Mouse (Mus musculus) thymus, postnatal 4 days (tissue): ENCODE measurements around the gene Taf3.

ENCODE experiments used
- DNase-seq: peaks from one replicate; pipeline ENCODE4 v3.0.0; 2021

Taf3 gene

GRCm38 (mm10) chr2:10009671-10010254, 38.6 kb downstream of the Taf3 start:
- no peak for DNase-seq

GRCm38 (mm10) chr2:10008593-10008992, 39.8 kb downstream of the Taf3 start:
- no peak for DNase-seq

- no peak for DNase-seq
These were observed 43.3 kb downstream of the Taf3 start for GRCm38 (mm10) chr2:10004960-10005621.

- no peak for DNase-seq
These were observed 45.0 kb downstream of the Taf3 start for GRCm38 (mm10) chr2:10003358-10003757.

GRCm38 (mm10) chr2:10001591-10001990, 46.8 kb downstream of the Taf3 start:
- no peak for DNase-seq

GRCm38 (mm10) chr2:9997535-9997934, 50.9 kb downstream of the Taf3 start:
- no peak for DNase-seq

GRCm38 (mm10) chr2:9996111-9996510, 52.3 kb downstream of the Taf3 start:
- DNase-seq, result no peak

- no peak for DNase-seq
These were observed 57.6 kb downstream of the Taf3 start for GRCm38 (mm10) chr2:9990690-9991229.

GRCm38 (mm10) chr2:9989649-9990547, 58.5 kb downstream of the Taf3 start:
- DNase-seq, result no peak

GRCm38 (mm10) chr2:9988290-9988689, 60.1 kb downstream of the Taf3 start:
- DNase-seq, result no peak

- no peak for DNase-seq
These were observed 62.4 kb downstream of the Taf3 start for GRCm38 (mm10) chr2:9985979-9986447.

GRCm38 (mm10) chr2:9982446-9982845, 66.0 kb downstream of the Taf3 start:
- no peak for DNase-seq

- DNase-seq, result no peak
These were observed 76.5 kb downstream of the Taf3 start for GRCm38 (mm10) chr2:9971927-9972326.

GRCm38 (mm10) chr2:9970579-9970978, 77.8 kb downstream of the Taf3 start:
- DNase-seq, result no peak

GRCm38 (mm10) chr2:9970178-9970577, 78.2 kb downstream of the Taf3 start:
- no peak for DNase-seq

- no peak for DNase-seq
These were observed 78.7 kb downstream of the Taf3 start for GRCm38 (mm10) chr2:9969734-9970133.

- no peak for DNase-seq
These were observed 81.8 kb downstream of the Taf3 start for GRCm38 (mm10) chr2:9966634-9967033.

- DNase-seq, result no peak
These were observed 82.8 kb downstream of the Taf3 start for GRCm38 (mm10) chr2:9965608-9966007.

- DNase-seq, result no peak
These were observed 85.5 kb downstream of the Taf3 start for GRCm38 (mm10) chr2:9962871-9963270.

GRCm38 (mm10) chr2:9961708-9962107, 86.7 kb downstream of the Taf3 start:
- DNase-seq, result no peak

GRCm38 (mm10) chr2:9958011-9958410, 90.4 kb downstream of the Taf3 start:
- DNase-seq, result no peak

- DNase-seq, result no peak
These were observed 91.8 kb downstream of the Taf3 start for GRCm38 (mm10) chr2:9956546-9956945.
